Mouse (Mus musculus) hindbrain, embryonic 10.5 days (tissue): ENCODE data around the gene Tmem243. TPM values are rescaled to one million over a fixed set of nuclear protein-coding genes. Genes with fewer than 3 reads are reported as not detected.

ENCODE experiments used
- DNase-seq: peaks from one replicate; pipeline ENCODE4 v3.0.0-alpha.2; 2017; ENCODE audit warnings: low spot score
- H3K27ac ChIP-seq: fragments of 300-500 bp; sonication (generic); 2 replicates; pipeline ENCODE4 v1.5.1; 2016; ENCODE audit warnings: mild to moderate bottlenecking, moderate library complexity
- H3K27me3 ChIP-seq: fragments of 300-500 bp; sonication (generic); 2 replicates; pipeline ENCODE4 v1.6.1; 2016; ENCODE audit warnings: mild to moderate bottlenecking; ENCODE audit not compliant: poor library complexity, insufficient read depth, severe bottlenecking
- H3K36me3 ChIP-seq: fragments of 300-500 bp; sonication (generic); 2 replicates; pipeline ENCODE4 v1.6.1; 2016; ENCODE audit warnings: mild to moderate bottlenecking, moderate library complexity
- H3K4me1 ChIP-seq: fragments of 300-500 bp; sonication (generic); replicated peaks from 2 replicates; pipeline ENCODE4 v1.6.1; 2016; ENCODE audit warnings: mild to moderate bottlenecking
- H3K4me3 ChIP-seq: fragments of 300-500 bp; sonication (generic); 2 replicates; pipeline ENCODE4 v1.5.1; 2016; ENCODE audit warnings: mild to moderate bottlenecking, moderate library complexity
- H3K9me3 ChIP-seq: fragments of 300-500 bp; sonication (generic); 2 replicates; pipeline ENCODE4 v1.6.1; 2016; ENCODE audit warnings: mild to moderate bottlenecking, moderate library complexity
- WGBS: fragments of 180-500 bp; shearing (Covaris S2); methylation state at CpG from one replicate; pipeline ENCODE4 v1.1.7; 2016; 5-methylcytosine and 5-hydroxymethylcytosine counted together
- polyA plus RNA-seq: library from polyadenylated mRNA; unstranded; fragments of >200 nt; fragmentation: Nextera tagmentation; extraction: Ambion mirVana; gene quantifications from 2 replicates; pipeline ENCODE4 v1.2.1, GENCODE M21; 2016

Tmem243 gene
- polyA plus RNA-seq, 1 experiment from 2014 or later = 24.4 TPM

- H3K4me1 ChIP-seq = no peaks in the 10 kb centered on the region
- H3K27me3 ChIP-seq = no peaks in the 10 kb centered on the region
- 83% methylated on average over 3 of the region's 3 CpGs for WGBS
- no peak overlapping the region for H3K27ac ChIP-seq
- H3K9me3 ChIP-seq = no peaks in the 10 kb centered on the region
- no peak for DNase-seq
- H3K4me3 ChIP-seq = no peak overlapping the region
- H3K36me3 ChIP-seq = no peaks in the 10 kb centered on the region
Measured at GRCm38 (mm10) chr5:9086924-9087719, 13.3 kb upstream of the Tmem243 start.

- no peak overlapping the region for H3K27ac ChIP-seq
- H3K4me1 ChIP-seq = no peaks in the 10 kb centered on the region
- H3K27me3 ChIP-seq = no peaks in the 10 kb centered on the region
- no peak for DNase-seq
- no peaks in the 10 kb centered on the region for H3K9me3 ChIP-seq
- H3K36me3 ChIP-seq = no peaks in the 10 kb centered on the region
- H3K4me3 ChIP-seq = no peak overlapping the region
- WGBS = 84% methylated on average over 6 of the region's 6 CpGs
Measured at GRCm38 (mm10) chr5:9090493-9091106, 9.9 kb upstream of the Tmem243 start.

- no peak overlapping the region for H3K4me3 ChIP-seq
- 89% methylated on average over 1 of the region's 1 CpGs for WGBS
- peaks cover 6% of the 10 kb centered on the region; the same call in 1 of the 2 replicates for H3K9me3 ChIP-seq
- no peak for DNase-seq
- no peaks in the 10 kb centered on the region for H3K4me1 ChIP-seq
- no peak overlapping the region for H3K27ac ChIP-seq
- no peaks in the 10 kb centered on the region for H3K36me3 ChIP-seq
- no peaks in the 10 kb centered on the region for H3K27me3 ChIP-seq
Measured at GRCm38 (mm10) chr5:9092716-9093115, 7.8 kb upstream of the Tmem243 start.

- Histone ChIP-seq H3K9me3 (peaks cover 9% of the 10 kb centered on the region; the same call in 1 of the 2 replicates), H3K36me3 (no peaks in the 10 kb centered on the region), H3K27me3 (no peaks in the 10 kb centered on the region), H3K4me1 (no peaks in the 10 kb centered on the region), H3K4me3 (no peak overlapping the region), H3K27ac (no peak overlapping the region)
- no peak for DNase-seq
- 90% methylated on average over 4 of the region's 4 CpGs for WGBS
Measured at GRCm38 (mm10) chr5:9093490-9093889, 7.0 kb upstream of the Tmem243 start.

- under 1% methylated on average over 75 of the region's 83 CpGs for WGBS
- peak overlapping the region; percentile 88 for H3K4me3 ChIP-seq
- H3K27ac ChIP-seq = peak overlapping the region; percentile 91
- H3K9me3 ChIP-seq = peaks cover 8% of the 10 kb centered on the region; the same call in 1 of the 2 replicates
- H3K4me1 ChIP-seq = peaks cover 15% of the 10 kb centered on the region
- peak; percentile 65 for DNase-seq
- peaks cover 12% of the 10 kb centered on the region for H3K27me3 ChIP-seq
- H3K36me3 ChIP-seq = no peaks in the 10 kb centered on the region
Measured at GRCm38 (mm10) chr5:9100849-9101801, 657 bp downstream of the Tmem243 start.

GRCm38 (mm10) chr5:9102696-9103095 lies 2.2 kb downstream of the Tmem243 start:
- Histone ChIP-seq H3K4me1 (peaks cover 15% of the 10 kb centered on the region), H3K4me3 (no peak overlapping the region), H3K9me3 (peaks cover 4% of the 10 kb centered on the region; the same call in 1 of the 2 replicates), H3K36me3 (no peaks in the 10 kb centered on the region), H3K27me3 (peaks cover 12% of the 10 kb centered on the region), H3K27ac (no peak overlapping the region)
- DNase-seq = no peak
- 97% methylated on average over 2 of the region's 2 CpGs for WGBS

GRCm38 (mm10) chr5:9103958-9104357 lies 3.5 kb downstream of the Tmem243 start:
- no peak for DNase-seq
- 92% methylated on average over 8 of the region's 8 CpGs for WGBS
- Histone ChIP-seq H3K27me3 (peaks cover 12% of the 10 kb centered on the region), H3K27ac (no peak overlapping the region), H3K9me3 (no peaks in the 10 kb centered on the region), H3K4me1 (peaks cover 15% of the 10 kb centered on the region), H3K4me3 (no peak overlapping the region), H3K36me3 (no peaks in the 10 kb centered on the region)

GRCm38 (mm10) chr5:9106806-9107205 lies 6.3 kb downstream of the Tmem243 start:
- 84% methylated on average over 6 of the region's 6 CpGs for WGBS
- Histone ChIP-seq H3K27ac (no peak overlapping the region), H3K36me3 (no peaks in the 10 kb centered on the region)

GRCm38 (mm10) chr5:9107296-9108089 lies 7.0 kb downstream of the Tmem243 start:
- no peak for DNase-seq
- Histone ChIP-seq H3K27ac (no peak overlapping the region), H3K36me3 (no peaks in the 10 kb centered on the region), H3K4me3 (no peak overlapping the region), H3K27me3 (0 out of 2 replicates have a peak, but pooled peaks cover 4% of the 10 kb centered on the region), H3K9me3 (no peaks in the 10 kb centered on the region), H3K4me1 (no peaks in the 10 kb centered on the region)
- 82% methylated on average over 8 of the region's 8 CpGs for whole genome bisulfite sequencing

More at GRCm38 (mm10) chr5:9106806-9107205, 6.3 kb downstream of the Tmem243 start:
- Histone ChIP-seq H3K4me1 (peaks cover 3% of the 10 kb centered on the region), H3K27me3 (peaks cover 8% of the 10 kb centered on the region), H3K4me3 (no peak overlapping the region), H3K9me3 (no peaks in the 10 kb centered on the region)
- no peak for DNase-seq

- no peaks in the 10 kb centered on the region for H3K4me1 ChIP-seq
- H3K27me3 ChIP-seq = no peaks in the 10 kb centered on the region
- WGBS = 84% methylated on average over 5 of the region's 5 CpGs
- H3K27ac ChIP-seq = no peak overlapping the region
- no peak overlapping the region for H3K4me3 ChIP-seq
- no peaks in the 10 kb centered on the region for H3K9me3 ChIP-seq
- DNase-seq = no peak
- H3K36me3 ChIP-seq = no peaks in the 10 kb centered on the region
Measured at GRCm38 (mm10) chr5:9108490-9108889, 8.0 kb downstream of the Tmem243 start.

GRCm38 (mm10) chr5:9109582-9109981 lies 9.1 kb downstream of the Tmem243 start:
- DNase-seq = no peak
- H3K27me3 ChIP-seq = no peaks in the 10 kb centered on the region
- H3K4me1 ChIP-seq = peaks cover 4% of the 10 kb centered on the region; the same call in 1 of the 2 replicates
- H3K36me3 ChIP-seq = no peaks in the 10 kb centered on the region
- no peak overlapping the region for H3K4me3 ChIP-seq
- no peaks in the 10 kb centered on the region for H3K9me3 ChIP-seq
- no peak overlapping the region for H3K27ac ChIP-seq

- 54% methylated on average over 2 of the region's 2 CpGs for WGBS
- Histone ChIP-seq H3K27me3 (no peaks in the 10 kb centered on the region), H3K36me3 (peaks cover 12% of the 10 kb centered on the region), H3K9me3 (no peaks in the 10 kb centered on the region), H3K4me1 (peaks cover 4% of the 10 kb centered on the region; the same call in 1 of the 2 replicates), H3K4me3 (no peak overlapping the region), H3K27ac (no peak overlapping the region)
- DNase-seq = no peak
Measured at GRCm38 (mm10) chr5:9111285-9111684, 10.8 kb downstream of the Tmem243 start.
